Mouse (Mus musculus): ENCODE measurements around the gene Aars. TPM values are rescaled to one million over a fixed set of nuclear protein-coding genes. Genes with fewer than 3 reads are reported as not detected.
"Not testable (repeated sequence)": the region's sequence is repeated elsewhere in the genome, so short reads cannot be mapped to it uniquely, and the experiment has no call there.

Gene Aars
- total and polyA plus RNA-seq, 2 experiments from 2014 or later = 25.6 to 38.9 TPM

GRCm38 (mm10) chr8:110997547-110998531 lies 35.1 kb upstream of the Aars start, which contains the start of gene Ddx19a:
Gene Ddx19a (minus strand): TSS chr8:110997800.
- WGBS = 4% methylated on average over 58 of the region's 58 CpGs
- peak within 1 kb of the TSS; percentile 71 for H3K4me2 ChIP-seq (ENCODE audit: low read depth, low read length)
- H3K9ac ChIP-seq (replicated peaks; ENCODE audit: low read depth, low read length) = peak within 1 kb of the TSS; percentile 65
- H3K4me3 ChIP-seq (ENCODE audit: low read depth, low read length) = peak within 1 kb of the TSS; percentile 73
- H3K27me3 ChIP-seq (ENCODE audit: control insufficient read depth, insufficient read depth, low read length) = no peaks in the 10 kb centered on the region
- no peaks in the 10 kb centered on the region for H3K9me3 ChIP-seq (replicated peaks; ENCODE audit: control insufficient read depth, low read length)
- peaks cover 6% of the 10 kb centered on the region for H3K4me1 ChIP-seq (ENCODE audit: control insufficient read depth, insufficient read depth)
- peaks cover 4% of the 10 kb centered on the region; the same call in 1 of the 2 replicates for H3K36me3 ChIP-seq (replicated peaks; ENCODE audit: control insufficient read depth, insufficient read depth, low read length)
- 0 out of 2 replicates have a peak, but pooled peaks have one; percentile 10 for TF ChIP-seq CTCF (IDR thresholded peaks at IDR 0.05; ENCODE audit: low read depth)
- no peak for TF ChIP-seq EP300 (IDR thresholded peaks at IDR 0.05; ENCODE audit: low read depth)
- DNase-seq (ENCODE audit: low spot score) (peak; percentile 91), ATAC-seq (ENCODE audit: insufficient read depth, low read depth) (peak; percentile 97)
- H3K27ac ChIP-seq (ENCODE audit: low read depth) = peak within 1 kb of the TSS; percentile 77

DNA sequence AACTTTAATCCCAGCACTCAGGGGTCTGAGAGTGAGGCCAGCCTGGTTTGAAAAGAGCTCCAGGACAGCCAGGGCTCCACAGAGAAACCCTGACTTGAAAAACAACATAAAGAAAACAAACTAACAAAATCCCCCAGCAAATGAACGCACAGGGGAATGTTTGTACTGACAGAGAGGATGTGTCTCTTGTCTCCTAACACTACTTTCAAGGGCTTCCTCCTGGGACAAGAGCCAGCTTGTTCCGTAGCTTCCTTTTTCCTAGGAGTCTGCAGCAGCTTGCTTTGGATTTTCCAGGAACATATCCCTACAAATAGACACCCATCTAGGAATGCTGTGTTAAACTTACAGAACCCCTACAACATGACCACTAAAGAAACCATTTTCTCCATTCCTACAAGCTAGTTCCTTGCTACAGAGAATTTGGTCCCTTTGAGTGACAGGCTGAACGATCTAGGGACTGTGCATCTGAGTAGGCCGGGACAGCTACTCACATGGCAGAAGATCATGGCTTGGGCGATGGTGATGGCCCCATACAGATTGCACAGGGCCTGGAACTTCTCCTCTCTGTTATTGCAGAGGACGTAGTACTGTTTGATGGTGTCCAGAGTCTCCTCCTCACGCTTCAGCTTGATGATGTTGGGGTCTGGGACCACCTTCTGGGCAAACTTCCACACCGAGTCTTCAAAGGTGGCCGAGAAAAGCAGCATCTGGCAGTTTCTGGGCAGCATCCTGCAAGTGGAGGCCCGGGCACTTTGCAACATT lies 22.5 kb upstream of the Aars start:
- not testable (repeated sequence) for H3K9me3 ChIP-seq (replicated peaks; ENCODE audit: control insufficient read depth, low read length); H3K9ac ChIP-seq (replicated peaks; ENCODE audit: low read depth, low read length); H3K27me3 ChIP-seq (ENCODE audit: control insufficient read depth, insufficient read depth, low read length); H3K4me3 ChIP-seq (ENCODE audit: low read depth, low read length); ATAC-seq (ENCODE audit: insufficient read depth, low read depth); H3K4me2 ChIP-seq (ENCODE audit: low read depth, low read length); H3K27ac ChIP-seq (ENCODE audit: low read depth); H3K4me1 ChIP-seq (ENCODE audit: control insufficient read depth, insufficient read depth); DNase-seq (ENCODE audit: low spot score)
- peaks cover 45% of the 10 kb centered on the region for H3K36me3 ChIP-seq (replicated peaks; ENCODE audit: control insufficient read depth, insufficient read depth, low read length)
- 75% methylated on average over 8 of the region's 10 CpGs for WGBS

GRCm38 (mm10) chr8:111026609-111027008 lies 6.3 kb upstream of the Aars start:
- H3K4me2 ChIP-seq (ENCODE audit: low read depth, low read length); DNase-seq (ENCODE audit: low spot score); H3K27me3 ChIP-seq (ENCODE audit: control insufficient read depth, insufficient read depth, low read length); ATAC-seq (ENCODE audit: insufficient read depth, low read depth); H3K4me3 ChIP-seq (ENCODE audit: low read depth, low read length); H3K9me3 ChIP-seq (replicated peaks; ENCODE audit: control insufficient read depth, low read length); H3K4me1 ChIP-seq (ENCODE audit: control insufficient read depth, insufficient read depth); H3K9ac ChIP-seq (replicated peaks; ENCODE audit: low read depth, low read length); H3K27ac ChIP-seq (ENCODE audit: low read depth); H3K36me3 ChIP-seq (replicated peaks; ENCODE audit: control insufficient read depth, insufficient read depth, low read length): not testable (repeated sequence)
- 82% methylated on average over 1 of the region's 2 CpGs for WGBS

DNA sequence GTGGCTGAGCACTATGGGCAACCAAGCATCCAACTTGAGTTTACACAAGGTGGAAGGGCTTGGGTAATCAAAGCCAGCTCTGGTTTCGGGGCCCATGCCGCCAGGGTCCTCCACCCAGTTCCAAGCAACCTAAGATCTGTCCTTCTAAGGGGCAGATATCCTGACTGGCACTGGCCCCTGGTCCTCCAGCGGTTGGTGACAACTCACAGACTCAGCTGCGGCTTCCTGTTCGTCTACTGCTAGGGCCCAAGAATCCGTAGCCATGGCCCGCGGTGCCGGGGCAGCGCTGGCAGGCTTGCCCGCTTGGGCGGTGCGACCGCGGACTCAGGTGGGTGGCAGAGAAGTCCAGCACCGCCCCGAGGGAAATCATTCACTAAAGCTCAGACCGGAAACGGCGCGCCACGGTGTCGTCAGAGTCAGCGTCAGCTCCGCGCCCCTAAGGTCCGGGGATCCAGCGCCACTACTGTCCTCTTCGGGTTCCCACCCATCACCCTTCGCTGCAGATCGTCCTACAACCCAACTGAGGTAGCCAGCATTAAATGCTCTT lies 5.5 kb upstream of the Aars start:
- no peaks in the 10 kb centered on the region for H3K36me3 ChIP-seq (replicated peaks; ENCODE audit: control insufficient read depth, insufficient read depth, low read length)
- DNase-seq (ENCODE audit: low spot score) (peak; percentile 87), ATAC-seq (ENCODE audit: insufficient read depth, low read depth) (peak; percentile 96)
- no peaks in the 10 kb centered on the region; the same call in 1 of the 2 replicates for H3K4me1 ChIP-seq (ENCODE audit: control insufficient read depth, insufficient read depth)
- 0 out of 2 replicates have a peak, but pooled peaks cover 6% of the 10 kb centered on the region for H3K27me3 ChIP-seq (ENCODE audit: control insufficient read depth, insufficient read depth, low read length)
- H3K4me2 ChIP-seq (ENCODE audit: low read depth, low read length) = peak overlapping the region; percentile 78
- peak overlapping the region; percentile 71 for H3K9ac ChIP-seq (replicated peaks; ENCODE audit: low read depth, low read length)
- TF ChIP-seq EP300 (IDR thresholded peaks at IDR 0.05; ENCODE audit: low read depth) (no peak), CTCF (IDR thresholded peaks at IDR 0.05; ENCODE audit: low read depth) (no peak)
- peak overlapping the region; percentile 64 for H3K27ac ChIP-seq (ENCODE audit: low read depth)
- under 1% methylated on average over 31 of the region's 31 CpGs for WGBS
- peak overlapping the region; percentile 79 for H3K4me3 ChIP-seq (ENCODE audit: low read depth, low read length)
- H3K9me3 ChIP-seq (replicated peaks; ENCODE audit: control insufficient read depth, low read length) = no peaks in the 10 kb centered on the region

DNA sequence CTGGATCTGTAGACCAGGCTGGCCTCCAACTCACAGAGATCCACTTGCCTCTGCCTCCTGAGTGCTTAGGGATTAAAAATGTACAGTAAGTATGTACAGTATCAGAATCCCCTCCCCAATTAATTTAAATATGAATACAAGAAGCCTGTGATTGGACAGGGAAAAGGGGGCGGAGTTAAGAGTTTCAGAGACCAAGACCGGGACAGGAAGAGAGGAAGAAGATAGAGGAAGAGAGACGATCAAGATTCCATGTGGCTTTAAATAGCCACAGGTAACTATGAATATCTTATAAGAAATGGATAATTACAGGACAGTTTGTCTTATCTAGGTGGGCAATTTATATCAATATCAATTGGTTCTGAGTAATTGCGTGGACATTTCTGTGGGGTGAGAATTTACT lies 3.4 kb upstream of the Aars start:
- Histone ChIP-seq H3K27ac (ENCODE audit: low read depth) (no peak overlapping the region), H3K4me2 (ENCODE audit: low read depth, low read length) (no peak overlapping the region), H3K4me1 (ENCODE audit: control insufficient read depth, insufficient read depth) (no peaks in the 10 kb centered on the region; the same call in 1 of the 2 replicates), H3K4me3 (ENCODE audit: low read depth, low read length) (no peak overlapping the region), H3K9me3 (replicated peaks; ENCODE audit: control insufficient read depth, low read length) (no peaks in the 10 kb centered on the region), H3K36me3 (replicated peaks; ENCODE audit: control insufficient read depth, insufficient read depth, low read length) (no peaks in the 10 kb centered on the region), H3K27me3 (ENCODE audit: control insufficient read depth, insufficient read depth, low read length) (0 out of 2 replicates have a peak, but pooled peaks cover 6% of the 10 kb centered on the region), H3K9ac (replicated peaks; ENCODE audit: low read depth, low read length) (no peak overlapping the region)
- TF ChIP-seq CTCF (IDR thresholded peaks at IDR 0.05; ENCODE audit: low read depth) (no peak), EP300 (IDR thresholded peaks at IDR 0.05; ENCODE audit: low read depth) (no peak)
- ATAC-seq (ENCODE audit: insufficient read depth, low read depth) (no peak), DNase-seq (ENCODE audit: low spot score) (no peak)
- 37% methylated on average over 4 of the region's 4 CpGs for WGBS

All from heart, postnatal 0 days (tissue).